Mouse (Mus musculus): ENCODE results near the gene Sla2. TPM values are rescaled to one million over a fixed set of nuclear protein-coding genes. Genes with fewer than 3 reads are reported as not detected.
A peak's percentile ranks its signal among the peaks of the same experiment; 100 is the strongest.
"Not testable (repeated sequence)": the region's sequence is repeated elsewhere in the genome, so short reads cannot be mapped to it uniquely, and the experiment has no call there.

Gene Sla2
- total RNA-seq (2021), result under 1 TPM in 1 of 2 experiments, not detected in 1; 0.31 TPM
- long read RNA-seq, experiment 1, result 0 reads
- long read RNA-seq, experiment 2, partial matches to known transcripts, result 1 of 2 reads
- long read RNA-seq, experiment 2, other reads (novel, unspliced or antisense), result 1 of 2 reads

GRCm38 (mm10) chr2:156887017-156887416 lies at the start of gene Sla2:
TSS of gene Sla2 (minus strand) at chr2:156887192.
- DNase-seq, result peak in 1 of 2 experiments; percentile 21

DNA sequence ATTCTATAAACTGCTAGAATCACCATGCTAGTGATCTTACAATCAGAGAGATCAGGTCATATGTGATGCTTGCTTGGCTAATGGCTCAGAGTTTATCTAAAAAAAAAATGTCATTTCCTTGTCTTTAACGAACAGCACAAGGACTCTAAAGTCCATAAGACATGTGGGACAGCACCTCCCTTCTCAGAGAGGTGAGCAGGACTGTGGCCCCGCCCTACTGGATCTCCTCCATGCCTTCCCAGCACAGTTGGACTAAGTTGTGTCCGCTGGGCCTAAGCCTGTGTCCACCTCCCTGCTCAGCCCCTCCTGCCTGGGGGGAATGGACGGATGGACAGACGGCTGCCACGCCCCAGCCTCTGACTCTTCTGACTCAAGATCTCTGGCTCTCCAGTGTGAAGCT lies 48.0 kb upstream of the Sla2 start:
- no peak for DNase-seq

DNA sequence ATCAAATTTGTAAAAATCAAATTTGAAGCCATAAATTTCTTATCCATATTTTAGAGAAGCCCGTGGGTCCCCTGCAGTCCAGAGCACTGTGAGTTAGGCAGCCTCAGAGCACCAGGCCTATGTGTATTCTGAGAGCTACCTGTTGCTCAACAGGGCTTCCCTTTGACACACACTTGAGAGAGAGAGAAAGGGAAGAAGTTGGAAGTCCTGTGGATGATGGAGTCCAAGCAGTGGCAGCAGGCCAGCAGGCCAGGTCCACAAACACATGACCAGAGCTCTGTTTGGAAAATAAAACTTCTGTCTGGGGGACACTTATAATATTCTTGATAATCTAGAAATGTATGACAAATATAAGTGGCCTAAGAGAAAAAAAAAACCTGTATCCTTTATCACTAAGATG lies 46.4 kb upstream of the Sla2 start:
- DNase-seq, result no peak

DNA sequence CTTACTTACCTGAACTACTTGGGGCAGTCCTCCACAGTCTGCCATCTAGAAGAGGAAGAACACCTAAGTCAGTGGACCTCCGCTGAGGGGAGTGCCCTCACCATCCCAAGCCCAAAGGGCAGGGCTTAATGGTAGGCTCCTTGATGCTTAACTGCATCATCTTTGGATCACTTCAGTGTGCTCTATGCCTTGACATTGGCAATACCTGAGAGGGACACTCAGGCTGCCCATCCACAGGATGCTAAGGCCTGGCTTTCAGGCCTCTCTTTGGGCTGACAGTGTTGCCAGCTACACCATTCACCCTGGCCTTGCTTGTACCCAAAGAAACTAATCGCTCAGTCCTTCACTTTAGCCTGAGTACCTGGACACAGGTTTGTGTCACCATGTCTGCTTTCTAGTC lies 44.4 kb upstream of the Sla2 start:
- DNase-seq, result no peak

- no peak for DNase-seq
Observed at GRCm38 (mm10) chr2:156930549-156930948, 43.6 kb upstream of the Sla2 start.

DNA sequence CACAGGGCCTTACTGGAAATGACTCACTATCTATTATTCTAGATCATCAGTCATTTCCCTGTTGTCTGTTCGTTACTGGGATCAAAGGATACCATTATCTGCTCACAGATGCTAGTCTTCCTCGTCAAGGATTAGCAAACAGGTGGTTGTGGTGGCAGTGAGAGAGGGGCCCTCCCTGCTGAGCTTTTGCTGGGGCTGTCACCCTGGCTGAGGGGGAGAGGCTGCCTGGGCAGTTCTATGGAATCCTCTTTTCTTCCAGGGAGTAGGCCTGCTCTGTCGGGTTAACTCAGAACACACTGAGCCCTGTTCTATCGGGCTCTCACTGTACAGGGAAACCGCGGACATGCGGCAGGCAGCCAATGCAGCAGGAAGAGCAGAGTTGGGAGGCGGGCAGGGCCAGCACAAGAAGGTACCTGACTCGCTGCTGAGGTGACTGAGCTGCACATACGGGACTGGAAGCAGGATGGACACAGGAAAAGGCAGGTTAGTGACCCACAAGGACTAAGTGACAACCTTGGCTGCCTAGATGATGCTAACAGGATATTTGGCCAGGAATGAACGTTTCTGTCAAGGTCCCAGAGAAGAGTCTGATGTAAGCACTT lies 42.6 kb upstream of the Sla2 start:
- no peak for DNase-seq

GRCm38 (mm10) chr2:156928606-156929005 lies 41.6 kb upstream of the Sla2 start:
- no peak for DNase-seq

DNA sequence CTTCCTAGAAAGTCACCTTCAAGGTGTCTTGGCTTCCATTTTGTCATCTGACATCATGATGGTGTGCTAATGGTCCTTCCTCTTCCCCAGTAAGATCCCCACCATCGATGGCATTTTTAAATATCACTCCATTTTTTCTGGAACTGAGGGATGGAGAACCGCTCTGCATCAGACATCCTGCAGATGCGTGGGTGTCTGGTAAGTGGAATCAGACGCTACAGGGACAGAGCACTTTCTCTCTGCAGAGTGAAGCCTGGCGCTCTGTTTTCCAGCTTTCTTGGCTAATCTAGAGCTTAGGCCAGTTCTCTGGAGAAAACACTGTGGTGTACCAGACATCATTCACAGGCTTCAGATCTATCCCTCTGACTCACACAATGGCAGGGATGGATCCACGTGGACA lies 40.7 kb upstream of the Sla2 start:
- DNase-seq, result no peak

GRCm38 (mm10) chr2:156925611-156926010 lies 38.6 kb upstream of the Sla2 start:
- not testable (repeated sequence) for DNase-seq

GRCm38 (mm10) chr2:156925075-156925474 lies 38.1 kb upstream of the Sla2 start:
- not testable (repeated sequence) for DNase-seq

DNA sequence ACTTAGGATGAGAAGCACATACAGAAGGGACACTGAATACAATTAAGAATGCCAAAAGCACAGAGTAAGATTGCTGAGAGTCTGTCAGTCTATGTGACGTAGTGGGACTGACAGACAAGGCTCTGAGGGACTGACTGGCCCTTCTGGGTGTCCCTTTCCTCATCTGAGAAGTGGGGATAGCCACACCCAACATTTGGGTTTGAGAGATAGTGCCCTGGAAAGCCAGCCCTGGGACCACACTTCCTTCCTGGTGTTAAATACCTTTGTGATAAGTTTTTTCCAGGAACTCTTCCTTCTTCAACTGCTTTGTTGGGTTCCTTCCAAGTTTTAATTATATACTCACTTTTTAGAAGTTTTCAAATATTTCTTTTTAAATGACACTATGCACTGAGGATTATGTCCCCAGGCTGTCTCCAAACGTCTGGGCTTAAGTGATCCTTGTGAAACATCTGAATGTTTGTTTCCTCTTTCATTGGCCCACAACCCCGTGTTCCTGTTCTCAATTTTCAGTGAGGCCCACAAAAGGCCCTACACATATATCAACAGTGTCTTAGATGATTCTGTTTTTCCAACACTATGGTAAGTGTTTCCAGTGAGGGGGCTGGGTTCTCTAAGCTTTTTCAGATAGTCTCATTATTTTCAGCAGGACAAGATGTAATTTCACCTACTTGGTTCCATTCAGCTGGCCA lies 37.4 kb upstream of the Sla2 start:
- DNase-seq, result no peak

DNA sequence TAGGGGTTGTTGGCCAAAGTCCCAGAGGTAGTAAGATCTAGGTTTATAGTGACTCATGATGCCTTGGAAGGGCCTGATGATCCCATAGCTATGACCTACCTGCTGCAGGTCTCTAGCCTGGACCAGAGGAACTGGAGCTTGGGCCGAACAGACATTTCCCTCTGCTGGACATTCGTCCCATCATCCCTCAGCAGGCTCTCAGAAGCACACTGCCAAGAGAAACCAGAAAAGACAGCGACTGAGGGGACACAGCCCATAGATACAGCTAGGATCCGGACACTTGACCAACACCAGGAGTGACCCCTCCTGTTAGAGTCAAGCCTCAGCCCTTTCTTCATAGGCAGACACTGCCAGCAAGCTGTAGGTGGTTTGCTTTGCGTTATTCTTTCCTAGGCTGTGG lies 36.1 kb upstream of the Sla2 start:
- no peak for DNase-seq

DNA sequence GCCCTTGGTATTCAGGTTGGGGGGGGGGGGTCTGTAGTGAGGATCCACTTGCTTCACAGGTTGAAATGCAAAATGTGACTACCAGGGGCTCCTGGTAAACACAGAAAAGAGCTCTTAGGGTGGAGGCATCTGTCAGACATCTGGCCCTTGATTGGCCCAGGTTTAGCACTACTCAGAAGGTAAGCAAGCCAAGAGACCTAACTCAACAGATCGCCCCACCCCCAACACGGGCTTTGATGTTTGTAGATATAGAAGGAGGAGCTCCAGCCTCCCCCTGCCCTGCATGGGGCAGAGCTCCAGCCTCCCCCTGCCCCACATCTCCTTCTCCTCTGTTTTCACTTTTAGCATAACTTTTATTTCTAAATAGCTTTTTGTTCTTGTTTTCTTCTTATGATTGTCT lies 32.8 kb upstream of the Sla2 start:
- no peak for DNase-seq

- not testable (repeated sequence) for DNase-seq
Observed at GRCm38 (mm10) chr2:156919191-156919590, 32.2 kb upstream of the Sla2 start.

- no peak for DNase-seq
Observed at GRCm38 (mm10) chr2:156918562-156918961, 31.6 kb upstream of the Sla2 start.

DNA sequence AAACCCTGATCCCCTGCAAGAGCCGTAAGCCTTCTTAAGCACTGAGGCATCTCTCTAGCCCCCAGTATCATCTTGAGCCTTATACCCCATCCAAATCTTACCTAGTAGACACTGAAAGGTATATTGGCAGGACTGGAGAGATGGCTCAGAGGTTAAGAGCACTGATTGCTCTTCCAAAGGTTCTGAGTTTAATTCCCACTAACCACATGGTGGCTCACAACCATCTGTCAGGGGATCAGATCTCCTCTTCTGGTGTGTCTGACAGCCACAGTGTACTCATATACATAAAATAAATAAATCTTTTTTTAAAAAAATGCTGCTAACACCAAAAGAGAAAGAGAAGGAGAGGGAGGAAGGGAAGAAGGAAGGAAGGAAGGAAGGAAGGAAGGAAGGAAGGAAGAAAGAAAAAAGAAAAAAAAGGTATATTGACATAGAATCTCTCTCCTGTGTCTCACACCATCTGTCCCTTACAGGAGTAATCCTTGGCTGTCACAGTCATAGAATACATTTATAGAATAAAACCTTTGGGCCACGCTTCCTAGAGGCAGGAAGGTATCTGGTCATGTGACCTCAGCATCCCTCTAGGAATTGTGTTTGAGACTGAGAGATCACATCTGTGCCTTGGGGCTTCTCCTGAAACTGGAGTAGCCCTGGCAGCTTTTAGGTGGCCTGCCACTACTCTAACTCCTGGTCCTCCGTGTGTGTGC lies 29.6 kb upstream of the Sla2 start:
- no peak for DNase-seq

- DNase-seq, result no peak
Observed at GRCm38 (mm10) chr2:156915559-156915958, 28.6 kb upstream of the Sla2 start.

GRCm38 (mm10) chr2:156913191-156913590 lies 26.2 kb upstream of the Sla2 start:
- no peak for DNase-seq

GRCm38 (mm10) chr2:156905931-156906330 lies 18.9 kb upstream of the Sla2 start:
- DNase-seq, result not testable (repeated sequence)

- peak; percentile 60 to 86 for DNase-seq
Observed at GRCm38 (mm10) chr2:156904976-156905717, 18.2 kb upstream of the Sla2 start.

DNA sequence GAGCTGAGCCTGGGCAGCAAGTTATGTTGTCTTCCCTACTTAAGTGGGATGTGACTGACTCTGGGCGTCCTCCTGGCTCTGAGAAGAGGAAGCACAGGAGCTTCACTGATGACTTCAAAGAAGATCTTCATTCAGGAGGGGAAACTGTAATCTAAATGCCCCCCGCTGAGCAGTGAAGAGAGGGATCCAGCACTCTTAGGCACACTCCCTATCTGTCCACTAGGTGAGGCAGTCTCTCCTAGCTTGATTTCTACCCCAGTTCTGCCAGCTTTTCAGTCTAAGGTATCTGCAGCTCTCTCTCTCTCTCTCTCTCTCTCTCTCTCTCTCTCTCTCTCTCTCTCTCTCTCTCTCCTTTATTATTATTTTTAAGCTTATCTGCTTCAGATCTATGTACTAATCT lies 16.4 kb upstream of the Sla2 start:
- no peak for DNase-seq

DNA sequence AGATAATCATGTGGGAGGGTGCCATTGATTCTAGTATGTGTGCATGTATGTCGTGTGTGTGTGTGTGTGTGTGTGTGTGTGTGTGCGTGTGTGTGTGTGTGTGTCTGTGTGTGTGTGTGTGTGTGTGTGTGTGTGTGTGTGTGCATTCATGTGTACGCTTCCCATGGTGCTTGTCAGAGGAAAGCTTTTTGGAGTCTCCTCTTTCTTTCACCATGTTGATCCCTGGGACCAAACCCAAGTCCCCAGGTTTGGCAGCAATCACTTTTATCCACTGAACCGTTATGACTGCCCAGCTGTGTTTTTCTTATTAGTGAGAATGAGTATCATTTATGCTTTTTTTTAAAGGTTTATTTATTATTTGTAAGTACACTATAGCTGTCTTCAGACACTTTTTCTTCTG lies 15.4 kb upstream of the Sla2 start:
- not testable (repeated sequence) for DNase-seq

GRCm38 (mm10) chr2:156901883-156902282 lies 14.9 kb upstream of the Sla2 start:
- DNase-seq, result no peak
